Mouse (Mus musculus) midbrain, postnatal 0 days (tissue): ENCODE data around the gene Sh3tc1. TPM values are rescaled to one million over a fixed set of nuclear protein-coding genes. Genes with fewer than 3 reads are reported as not detected.
A peak's percentile ranks its signal among the peaks of the same experiment; 100 is the strongest.

Source experiments
- ATAC-seq: fragments of 200-750 bp; cut with Nextera tagmentation; 2 replicates; pipeline ENCODE4 v1.8.0; 2017; ENCODE audit warnings: moderate number of reproducible peaks, mild to moderate bottlenecking, moderate TSS enrichment, moderate library complexity; ENCODE audit not compliant: low FRiP score
- DNase-seq: peaks from one replicate; pipeline ENCODE4 v3.0.0-alpha.2; 2015; ENCODE audit warnings: low spot score
- H3K27ac ChIP-seq: fragments of 300-500 bp; sonication (generic); 2 replicates; pipeline ENCODE4 v1.5.1; 2014; ENCODE audit warnings: low read depth, mild to moderate bottlenecking, low read length, mixed read lengths
- H3K27me3 ChIP-seq: fragments of 300-500 bp; sonication (generic); 2 replicates; pipeline ENCODE4 v1.6.1; 2014; ENCODE audit warnings: low read length, control low read depth, mixed read lengths; ENCODE audit not compliant: insufficient read depth
- H3K36me3 ChIP-seq: fragments of 300-500 bp; sonication (generic); 2 replicates; pipeline ENCODE4 v1.6.1; 2014; ENCODE audit warnings: low read length, control low read depth, mixed read lengths; ENCODE audit not compliant: insufficient read depth
- H3K4me1 ChIP-seq: fragments of 300-500 bp; sonication (generic); 2 replicates; pipeline ENCODE4 v1.6.1; 2014; ENCODE audit warnings: mild to moderate bottlenecking, control low read depth, antibody characterized with exemption, low read length, mixed read lengths; ENCODE audit not compliant: insufficient read depth
- H3K4me2 ChIP-seq: fragments of 300-500 bp; sonication (generic); 2 replicates; pipeline ENCODE4 v1.6.1; 2014; ENCODE audit warnings: low read depth, mild to moderate bottlenecking, low read length, mixed read lengths; ENCODE audit not compliant: poor library complexity, severe bottlenecking
- H3K4me3 ChIP-seq: fragments of 300-500 bp; sonication (generic); 2 replicates; pipeline ENCODE4 v1.5.1; 2014; ENCODE audit warnings: low read depth, mild to moderate bottlenecking, low read length, moderate library complexity
- H3K9ac ChIP-seq: fragments of 300-500 bp; sonication (generic); replicated peaks from 2 replicates; pipeline ENCODE4 v1.6.1; 2014; ENCODE audit warnings: mild to moderate bottlenecking, low read length, moderate library complexity, mixed read lengths; ENCODE audit not compliant: poor library complexity, severe bottlenecking
- H3K9me3 ChIP-seq: fragments of 300-500 bp; sonication (generic); 2 replicates; pipeline ENCODE4 v1.6.1; 2016; ENCODE audit warnings: low read length, control low read depth
- CTCF ChIP-seq: IDR thresholded peaks from 2 replicates; pipeline ENCODE4 v1.5.1; 2016; ENCODE audit warnings: antibody characterized with exemption, mild to moderate bottlenecking
- WGBS: fragments of 180-500 bp; shearing (Covaris S2); extraction: QIAGEN DNeasy Blood & Tissue Kit; methylation state at CpG from one replicate; pipeline ENCODE4 v1.1.7; 2014; 5-methylcytosine and 5-hydroxymethylcytosine counted together
- polyA plus RNA-seq: library from polyadenylated mRNA; unstranded; fragments of >200 nt; fragmentation: Nextera tagmentation; extraction: Ambion mirVana; gene quantifications from 2 replicates; pipeline ENCODE4 v1.2.1, GENCODE M21; 2015
- total RNA-seq: library from RNA; depleted of rRNA; stranded (reverse); fragments of >200 nt; gene quantifications from 2 replicates; pipeline ENCODE4 v1.2.3, GENCODE M21; 2014

Gene Sh3tc1
- total and polyA plus RNA-seq, 2 experiments from 2014 or later, result 1.8 to 1.9 TPM

GRCm38 (mm10) chr5:35703183-35703582, 36.6 kb downstream of the Sh3tc1 start:
- H3K4me1 ChIP-seq, result no peaks in the 10 kb centered on the region
- H3K4me2 ChIP-seq, result no peak overlapping the region
- H3K27me3 ChIP-seq, result no peaks in the 10 kb centered on the region
- H3K9ac ChIP-seq, result no peak overlapping the region
- no peaks in the 10 kb centered on the region for H3K36me3 ChIP-seq
- H3K27ac ChIP-seq, result no peak overlapping the region
- DNase-seq (no peak), ATAC-seq (no peak)
- no peak overlapping the region for H3K4me3 ChIP-seq
- no peak for TF ChIP-seq CTCF
- 91% methylated on average over 8 of the region's 8 CpGs for WGBS
- no peaks in the 10 kb centered on the region for H3K9me3 ChIP-seq

- DNase-seq, result no peak
- H3K4me2 ChIP-seq, result no peak overlapping the region
These were observed 37.1 kb downstream of the Sh3tc1 start for GRCm38 (mm10) chr5:35702582-35703140.

GRCm38 (mm10) chr5:35701042-35701441, 38.7 kb downstream of the Sh3tc1 start:
- peak; percentile 42 for DNase-seq
- Histone ChIP-seq H3K27me3 (no peaks in the 10 kb centered on the region), H3K27ac (no peak overlapping the region), H3K9ac (no peak overlapping the region), H3K4me2 (no peak overlapping the region), H3K4me3 (no peak overlapping the region), H3K36me3 (no peaks in the 10 kb centered on the region), H3K9me3 (no peaks in the 10 kb centered on the region), H3K4me1 (no peaks in the 10 kb centered on the region)
- no peak for ATAC-seq
- 52% methylated on average over 6 of the region's 6 CpGs for WGBS
- peak; percentile 73 for TF ChIP-seq CTCF

More at GRCm38 (mm10) chr5:35702582-35703140, 37.1 kb downstream of the Sh3tc1 start:
- 89% methylated on average over 4 of the region's 4 CpGs for WGBS
- H3K9me3 ChIP-seq, result no peaks in the 10 kb centered on the region
- no peak for TF ChIP-seq CTCF
- no peaks in the 10 kb centered on the region for H3K36me3 ChIP-seq
- no peaks in the 10 kb centered on the region for H3K27me3 ChIP-seq
- H3K4me1 ChIP-seq, result no peaks in the 10 kb centered on the region
- no peak for ATAC-seq
- H3K9ac ChIP-seq, result no peak overlapping the region
- H3K27ac ChIP-seq, result no peak overlapping the region
- H3K4me3 ChIP-seq, result no peak overlapping the region

- H3K36me3 ChIP-seq, result no peaks in the 10 kb centered on the region
- no peaks in the 10 kb centered on the region for H3K27me3 ChIP-seq
- H3K4me1 ChIP-seq, result no peaks in the 10 kb centered on the region
- H3K4me3 ChIP-seq, result no peak overlapping the region
- no peaks in the 10 kb centered on the region for H3K9me3 ChIP-seq
- H3K9ac ChIP-seq, result no peak overlapping the region
- ATAC-seq (peak; percentile 35; the same call in 1 of the 2 replicates), DNase-seq (peak; percentile 48)
- 33% methylated on average over 5 of the region's 5 CpGs for WGBS
- no peak overlapping the region for H3K27ac ChIP-seq
- peak; percentile 68 for TF ChIP-seq CTCF
- no peak overlapping the region for H3K4me2 ChIP-seq
These were observed 44.0 kb downstream of the Sh3tc1 start for GRCm38 (mm10) chr5:35695815-35696214.

- ATAC-seq, result no peak
- DNase-seq, result no peak
- Histone ChIP-seq H3K4me3 (no peak overlapping the region), H3K4me1 (no peaks in the 10 kb centered on the region), H3K4me2 (no peak overlapping the region), H3K27me3 (no peaks in the 10 kb centered on the region), H3K9ac (no peak overlapping the region), H3K36me3 (no peaks in the 10 kb centered on the region), H3K9me3 (no peaks in the 10 kb centered on the region), H3K27ac (no peak overlapping the region)
- WGBS, result 80% methylated on average over 4 of the region's 4 CpGs
- TF ChIP-seq CTCF, result no peak
These were observed 46.1 kb downstream of the Sh3tc1 start for GRCm38 (mm10) chr5:35693638-35694037.

GRCm38 (mm10) chr5:35691246-35691645, 48.5 kb downstream of the Sh3tc1 start:
- DNase-seq, result no peak
- no peak for ATAC-seq
- TF ChIP-seq CTCF, result no peak

More at GRCm38 (mm10) chr5:35691246-35691645, 48.5 kb downstream of the Sh3tc1 start:
- no peaks in the 10 kb centered on the region for H3K27me3 ChIP-seq
- H3K9me3 ChIP-seq, result no peaks in the 10 kb centered on the region
- no peaks in the 10 kb centered on the region for H3K4me1 ChIP-seq
- no peak overlapping the region for H3K27ac ChIP-seq
- H3K4me3 ChIP-seq, result no peak overlapping the region
- no peak overlapping the region for H3K9ac ChIP-seq
- no peak overlapping the region for H3K4me2 ChIP-seq
- no peaks in the 10 kb centered on the region for H3K36me3 ChIP-seq
- WGBS, result 67% methylated on average over 11 of the region's 11 CpGs
